Mouse (Mus musculus) olfactory bulb, adult 2 months (tissue): ENCODE data around the gene Ice1. TPM values are rescaled to one million over a fixed set of nuclear protein-coding genes. Genes with fewer than 3 reads are reported as not detected.
A peak's percentile ranks its signal among the peaks of the same experiment; 100 is the strongest.

Source experiments
- H3K27ac ChIP-seq: fragments of 200-500 bp; 2 replicates; pipeline ENCODE4 v1.5.1; 2012; ENCODE audit warnings: low read depth, low read length; ENCODE audit not compliant: insufficient read depth
- H3K4me1 ChIP-seq: fragments of 200-500 bp; 2 replicates; pipeline ENCODE4 v1.6.1; 2012; ENCODE audit warnings: low read length; ENCODE audit not compliant: control insufficient read depth, insufficient read depth
- H3K4me3 ChIP-seq: fragments of 200-500 bp; 2 replicates; pipeline ENCODE4 v1.5.1; 2012; ENCODE audit warnings: mild to moderate bottlenecking, low read depth, low read length, moderate library complexity; ENCODE audit not compliant: insufficient read depth
- CTCF ChIP-seq: fragments of 200-500 bp; IDR thresholded peaks from 2 replicates; pipeline ENCODE4 v1.5.1; 2012; ENCODE audit warnings: low read depth, mild to moderate bottlenecking, low read length, moderate library complexity; ENCODE audit not compliant: insufficient read depth
- POLR2A ChIP-seq: fragments of 200-500 bp; IDR thresholded peaks from 2 replicates; pipeline ENCODE4 v1.6.1; 2012; ENCODE audit warnings: mild to moderate bottlenecking, low read depth, low read length, moderate library complexity; ENCODE audit not compliant: insufficient read depth
- WGBS: fragments of 180-500 bp; shearing (Covaris S2); methylation state at CpG from one replicate; pipeline ENCODE4 v1.1.7; 2018; 5-methylcytosine and 5-hydroxymethylcytosine counted together
- polyA plus RNA-seq: library from polyadenylated mRNA; stranded (reverse); fragments of >200 nt; gene quantifications from 2 replicates; pipeline ENCODE4 v1.2.4, GENCODE M21; 2012; ENCODE audit warnings: low replicate concordance; ENCODE audit not compliant: missing spikeins, insufficient read depth, insufficient read length

The Ice1 gene
- polyA plus RNA-seq, 1 experiment = not detected

DNA sequence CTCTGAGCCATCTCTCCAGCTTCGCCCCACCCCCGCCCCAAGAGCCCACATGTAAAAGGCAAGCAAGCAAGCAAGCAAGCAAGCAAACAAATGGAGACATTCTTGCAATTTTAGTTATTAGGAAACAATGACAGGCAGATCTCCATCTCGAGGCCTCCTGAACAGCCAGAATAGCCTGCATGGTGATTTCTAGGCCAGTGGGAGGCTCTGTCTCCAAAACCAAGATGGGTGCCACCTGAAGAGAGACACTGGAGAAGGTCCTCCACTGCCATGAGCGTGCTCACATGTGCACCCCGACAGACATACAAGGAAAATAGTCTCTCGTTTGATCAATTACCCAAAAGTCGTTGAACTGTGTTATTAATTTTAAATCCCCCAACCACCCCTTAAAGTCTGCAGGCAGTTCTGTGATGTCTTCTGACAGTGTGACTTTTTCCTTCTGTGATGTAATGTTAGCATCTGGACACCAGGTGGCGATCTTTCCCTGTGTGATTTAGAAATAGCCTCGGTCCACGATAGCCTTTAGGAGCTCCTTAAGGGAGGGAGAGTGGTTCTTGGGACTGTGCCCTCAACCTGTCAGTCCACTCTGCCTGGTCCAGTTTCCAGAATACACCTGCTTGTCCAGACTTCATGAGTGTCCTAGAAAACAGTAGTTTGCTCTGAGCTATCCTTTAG, 6.1 kb upstream of the Ice1 start:
- no peak overlapping the region for H3K4me3 ChIP-seq
- TF ChIP-seq POLR2A = no peak
- no peaks in the 10 kb centered on the region for H3K4me1 ChIP-seq
- H3K27ac ChIP-seq = no peak overlapping the region
- 21% methylated on average over 10 of the region's 10 CpGs for WGBS

GRCm38 (mm10) chr13:70641941-70642340, 4.5 kb upstream of the Ice1 start:
- no peak overlapping the region for H3K27ac ChIP-seq
- TF ChIP-seq POLR2A = no peak
- no peak for TF ChIP-seq CTCF
- no peaks in the 10 kb centered on the region for H3K4me1 ChIP-seq
- H3K4me3 ChIP-seq = no peak overlapping the region
- WGBS = 69% methylated on average over 4 of the region's 4 CpGs

DNA sequence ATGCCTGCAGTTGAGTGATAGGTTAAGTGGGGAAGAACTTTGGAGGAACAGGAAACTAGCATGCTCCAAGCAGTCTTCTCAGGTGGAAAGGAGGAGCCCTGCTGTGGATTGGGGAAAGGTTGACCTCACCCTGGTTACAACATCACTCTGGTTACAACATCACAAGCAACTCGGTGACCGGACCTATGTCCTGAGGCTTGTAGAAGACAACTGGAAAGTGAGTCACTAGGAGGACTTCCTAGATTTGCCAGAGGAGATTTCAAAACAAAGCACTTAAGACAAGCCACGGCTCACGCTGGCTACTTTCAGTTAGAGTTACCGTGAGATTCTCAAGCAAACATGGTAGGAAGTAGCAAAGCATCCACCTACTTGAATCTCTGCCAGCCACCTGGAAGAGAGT, 3.9 kb upstream of the Ice1 start:
- TF ChIP-seq CTCF (no peak), POLR2A (no peak)
- H3K4me3 ChIP-seq = no peak overlapping the region
- WGBS = 88% methylated on average over 5 of the region's 5 CpGs

DNA sequence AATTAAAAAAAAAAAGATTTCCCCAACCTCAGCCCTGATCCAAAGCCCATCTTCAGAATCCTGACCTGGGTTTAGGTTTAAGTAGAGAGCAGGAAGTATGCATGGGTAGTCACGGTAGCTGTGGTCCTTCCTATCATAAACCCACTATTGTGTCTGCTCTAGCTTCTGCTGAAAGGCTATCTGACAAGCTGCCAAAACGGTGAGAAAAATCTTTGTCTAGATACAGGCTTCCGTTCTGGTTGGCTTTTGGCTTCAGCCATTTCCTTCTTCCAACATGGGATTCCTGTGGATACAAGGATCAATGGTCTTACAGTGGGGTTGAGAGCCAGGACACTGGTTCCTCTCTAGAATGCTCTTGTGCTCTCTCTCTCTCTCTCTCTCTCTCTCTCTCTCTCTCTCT, 2.2 kb upstream of the Ice1 start:
- TF ChIP-seq POLR2A (no peak), CTCF (no peak)
- Histone ChIP-seq H3K27ac (no peak overlapping the region), H3K4me1 (peaks cover 10% of the 10 kb centered on the region), H3K4me3 (no peak overlapping the region)
- 81% methylated on average over 3 of the region's 3 CpGs for WGBS

More for the DNA sequence above, 3.9 kb upstream of the Ice1 start:
- Histone ChIP-seq H3K4me1 (0 out of 2 replicates have a peak, but pooled peaks cover 4% of the 10 kb centered on the region), H3K27ac (no peak overlapping the region)

DNA sequence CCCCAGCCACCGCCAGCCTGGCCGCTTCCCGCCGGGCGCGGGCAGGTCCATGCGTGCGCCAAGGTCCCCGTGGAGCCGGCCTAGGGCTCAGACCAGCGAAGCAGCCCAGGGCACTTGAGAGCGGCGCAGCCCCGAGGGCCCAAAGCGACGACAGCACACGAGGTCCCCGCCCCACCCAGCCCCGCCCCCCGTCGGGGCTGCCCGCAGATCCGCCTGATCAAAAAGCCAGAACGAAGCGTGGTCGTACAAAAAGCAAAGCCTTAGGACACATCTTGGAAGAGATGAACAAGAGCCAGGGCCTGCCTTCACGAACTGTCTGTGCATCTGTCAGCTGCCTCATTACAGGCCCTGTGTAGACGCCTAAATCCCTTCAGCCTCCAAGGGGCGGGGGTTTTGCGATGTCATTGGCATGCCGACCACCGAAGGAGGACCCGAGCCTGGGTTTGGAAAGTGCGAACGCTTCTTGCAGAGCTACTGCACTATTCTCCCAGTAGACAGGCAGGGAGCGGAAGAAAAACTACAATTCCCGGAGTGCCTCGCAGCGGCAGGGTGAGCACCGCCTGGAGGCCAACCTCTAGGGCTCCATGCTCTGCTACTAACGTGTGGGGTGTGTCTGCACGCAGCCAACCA, 343 bp upstream of the Ice1 start:
- Histone ChIP-seq H3K4me3 (peak overlapping the region; percentile 99), H3K4me1 (peaks cover 10% of the 10 kb centered on the region), H3K27ac (peak overlapping the region; percentile 99)
- TF ChIP-seq CTCF = no peak
- TF ChIP-seq POLR2A = peak; percentile 23; the same call in 1 of the 2 replicates
- WGBS = under 1% methylated on average over 42 of the region's 42 CpGs

DNA sequence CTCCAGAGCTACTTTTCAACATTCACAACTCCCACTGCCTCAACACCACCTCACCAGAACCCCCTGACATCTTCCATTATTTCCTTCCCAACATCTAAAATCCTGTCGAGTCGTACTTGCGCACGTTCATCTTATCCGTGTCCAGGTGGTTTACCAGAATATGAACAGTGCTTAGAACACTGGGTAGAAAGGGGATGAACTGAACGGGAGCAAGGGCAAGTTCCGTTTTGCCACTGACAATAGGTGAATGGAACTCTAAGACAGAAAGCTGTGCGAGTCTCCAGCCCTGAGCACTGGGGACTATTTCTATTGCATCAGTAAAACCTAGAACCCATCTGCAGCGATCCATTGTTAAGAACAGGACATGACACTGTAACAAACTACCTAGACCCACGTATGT, 728 bp downstream of the Ice1 start:
- TF ChIP-seq POLR2A = no peak
- TF ChIP-seq CTCF = no peak
- Histone ChIP-seq H3K4me1 (peaks cover 10% of the 10 kb centered on the region), H3K4me3 (peak overlapping the region; percentile 99), H3K27ac (no peak overlapping the region)
- WGBS = 20% methylated on average over 10 of the region's 10 CpGs

DNA sequence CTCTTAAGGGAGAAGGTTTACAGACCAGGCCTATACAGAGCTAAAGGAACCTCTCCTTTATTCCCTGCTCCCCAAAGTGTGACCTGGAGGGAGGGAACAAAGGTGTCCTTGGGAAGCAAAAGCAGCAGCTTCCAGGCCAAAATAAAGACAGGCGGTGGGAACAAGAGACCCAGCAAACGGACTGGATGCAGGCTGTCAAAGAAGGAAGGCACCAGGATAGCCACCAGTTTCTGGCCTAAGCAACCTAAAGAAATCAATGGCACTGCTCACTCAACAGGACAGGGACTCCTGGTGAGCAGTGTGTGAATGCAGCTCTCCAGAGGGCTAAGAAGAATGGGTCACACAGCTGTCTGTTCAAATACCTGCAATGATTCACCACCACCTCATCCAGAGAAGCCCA, 1.8 kb downstream of the Ice1 start:
- peaks cover 10% of the 10 kb centered on the region for H3K4me1 ChIP-seq
- H3K4me3 ChIP-seq = no peak overlapping the region
- WGBS = 53% methylated on average over 2 of the region's 2 CpGs

GRCm38 (mm10) chr13:70626416-70626815, 11.0 kb downstream of the Ice1 start:
- 93% methylated on average over 4 of the region's 4 CpGs for WGBS
- TF ChIP-seq CTCF (no peak), POLR2A (no peak)
- H3K4me1 ChIP-seq = peaks cover 2% of the 10 kb centered on the region; the same call in 1 of the 2 replicates
- H3K27ac ChIP-seq = no peak overlapping the region
- H3K4me3 ChIP-seq = no peak overlapping the region

More for the DNA sequence above, 1.8 kb downstream of the Ice1 start:
- no peak for TF ChIP-seq POLR2A
- TF ChIP-seq CTCF = no peak
- no peak overlapping the region for H3K27ac ChIP-seq

- no peak overlapping the region for H3K4me3 ChIP-seq
- TF ChIP-seq CTCF (no peak), POLR2A (no peak)
- no peak overlapping the region for H3K27ac ChIP-seq
- WGBS = 76% methylated on average over 1 of the region's 1 CpGs
- H3K4me1 ChIP-seq = peaks cover 2% of the 10 kb centered on the region; the same call in 1 of the 2 replicates
Observed at GRCm38 (mm10) chr13:70625665-70626064, 11.8 kb downstream of the Ice1 start.
